Mouse (Mus musculus): ENCODE data around the gene C4b. TPM values are rescaled to one million over a fixed set of nuclear protein-coding genes. Genes with fewer than 3 reads are reported as not detected.
"Not testable (repeated sequence)": the region's sequence is repeated elsewhere in the genome, so short reads cannot be mapped to it uniquely, and the experiment has no call there.

Gene C4b
- total RNA-seq, 1 experiment from 2014 or later = 0.23 TPM

DNA sequence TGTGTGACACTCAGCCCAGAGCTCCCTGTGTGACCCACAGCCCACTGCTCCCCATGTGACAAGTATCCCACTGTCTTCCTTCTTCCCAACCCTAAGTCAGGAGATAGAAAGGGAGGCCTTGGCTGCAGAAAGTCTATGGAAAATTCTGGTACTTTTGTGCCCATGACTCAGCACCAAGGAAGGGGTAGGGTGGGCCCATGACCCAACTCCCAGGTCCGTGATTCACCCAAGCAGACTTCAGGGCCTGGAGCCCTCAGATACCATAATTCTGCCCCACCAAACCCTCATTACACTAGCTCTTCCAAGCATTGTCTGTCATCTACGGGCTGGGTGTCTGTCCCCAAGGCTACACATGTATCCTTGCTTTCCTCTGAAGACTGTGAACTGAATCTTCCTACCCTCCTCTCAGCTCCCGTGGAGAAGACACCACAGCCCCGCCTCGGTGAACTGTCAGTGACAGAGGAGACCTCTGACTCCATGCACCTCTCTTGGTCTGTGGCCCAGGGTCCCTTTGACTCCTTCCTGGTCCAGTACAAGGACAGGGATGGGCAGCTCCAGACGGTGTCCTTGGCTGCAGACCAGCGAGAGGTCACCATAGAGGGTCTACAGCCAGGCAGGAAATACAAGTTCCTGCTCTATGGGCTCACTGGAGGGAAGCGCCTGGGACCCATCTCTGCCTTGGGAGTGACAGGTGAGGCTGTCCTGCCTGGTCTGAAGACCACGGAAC lies 29.3 kb downstream of the C4b start:
- ATAC-seq (ENCODE audit: extremely low read depth, insufficient number of reproducible peaks, low FRiP score, poor library complexity, severe bottlenecking) = not testable (repeated sequence)

DNA sequence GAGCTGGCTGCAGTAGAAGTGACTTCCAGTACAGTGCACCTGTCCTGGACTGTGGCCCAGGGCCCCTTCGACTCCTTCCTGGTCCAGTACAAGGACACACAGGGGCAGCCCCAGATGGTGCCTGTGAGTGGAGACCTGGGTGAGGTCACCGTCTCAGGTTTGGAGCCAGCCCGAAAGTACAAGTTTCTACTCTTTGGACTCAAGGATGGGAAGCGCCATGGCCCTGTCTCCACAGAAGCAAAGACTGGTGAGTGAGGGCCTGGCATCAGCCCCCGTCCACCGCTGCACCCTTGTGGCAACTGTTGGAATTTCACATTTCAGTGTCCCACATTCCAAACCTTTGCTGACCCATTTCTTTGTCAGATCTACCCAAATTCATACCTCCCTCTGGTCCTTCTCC lies 30.7 kb downstream of the C4b start:
- no peak for ATAC-seq (ENCODE audit: extremely low read depth, insufficient number of reproducible peaks, low FRiP score, poor library complexity, severe bottlenecking)

DNA sequence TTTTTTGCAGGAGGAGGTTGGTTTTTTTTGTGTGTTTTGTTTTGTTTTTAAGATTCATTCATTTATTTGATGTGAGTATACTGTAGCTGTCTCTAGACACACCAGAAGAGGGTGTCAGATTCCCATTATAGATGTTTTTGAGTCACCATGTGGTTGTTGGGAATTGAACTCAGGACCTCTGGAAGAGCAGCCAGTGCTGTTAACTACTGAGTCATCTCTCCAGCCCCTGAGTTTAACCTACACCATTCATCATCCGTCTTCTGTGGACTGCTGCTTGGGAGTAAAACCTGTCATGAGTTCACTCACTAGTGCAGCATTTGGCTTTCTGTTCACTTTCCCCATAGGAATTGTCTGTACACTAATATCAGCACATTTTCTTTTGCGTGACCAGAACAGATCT lies 37.2 kb downstream of the C4b start:
- not testable (repeated sequence) for ATAC-seq (ENCODE audit: extremely low read depth, insufficient number of reproducible peaks, low FRiP score, poor library complexity, severe bottlenecking)

DNA sequence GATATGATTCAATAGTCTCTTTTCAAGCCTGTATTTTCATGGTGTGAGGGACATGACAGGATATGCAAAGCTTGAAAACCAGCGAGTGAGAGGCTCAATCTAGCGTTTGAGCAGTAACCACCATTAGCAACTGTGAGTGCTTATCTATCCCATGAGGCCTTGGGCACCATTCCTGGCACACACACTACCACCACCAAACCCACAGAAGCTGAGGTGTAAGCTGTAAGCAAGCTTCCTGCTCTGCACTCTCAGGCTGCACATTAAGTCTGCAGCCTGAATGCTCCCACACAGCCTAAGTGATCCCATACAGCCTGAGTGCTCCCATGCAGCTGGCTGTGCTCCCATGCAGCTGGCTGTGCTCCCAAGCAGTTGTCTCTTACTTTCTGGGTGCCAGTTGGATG lies 43.0 kb downstream of the C4b start:
- no peak for ATAC-seq (ENCODE audit: extremely low read depth, insufficient number of reproducible peaks, low FRiP score, poor library complexity, severe bottlenecking)

DNA sequence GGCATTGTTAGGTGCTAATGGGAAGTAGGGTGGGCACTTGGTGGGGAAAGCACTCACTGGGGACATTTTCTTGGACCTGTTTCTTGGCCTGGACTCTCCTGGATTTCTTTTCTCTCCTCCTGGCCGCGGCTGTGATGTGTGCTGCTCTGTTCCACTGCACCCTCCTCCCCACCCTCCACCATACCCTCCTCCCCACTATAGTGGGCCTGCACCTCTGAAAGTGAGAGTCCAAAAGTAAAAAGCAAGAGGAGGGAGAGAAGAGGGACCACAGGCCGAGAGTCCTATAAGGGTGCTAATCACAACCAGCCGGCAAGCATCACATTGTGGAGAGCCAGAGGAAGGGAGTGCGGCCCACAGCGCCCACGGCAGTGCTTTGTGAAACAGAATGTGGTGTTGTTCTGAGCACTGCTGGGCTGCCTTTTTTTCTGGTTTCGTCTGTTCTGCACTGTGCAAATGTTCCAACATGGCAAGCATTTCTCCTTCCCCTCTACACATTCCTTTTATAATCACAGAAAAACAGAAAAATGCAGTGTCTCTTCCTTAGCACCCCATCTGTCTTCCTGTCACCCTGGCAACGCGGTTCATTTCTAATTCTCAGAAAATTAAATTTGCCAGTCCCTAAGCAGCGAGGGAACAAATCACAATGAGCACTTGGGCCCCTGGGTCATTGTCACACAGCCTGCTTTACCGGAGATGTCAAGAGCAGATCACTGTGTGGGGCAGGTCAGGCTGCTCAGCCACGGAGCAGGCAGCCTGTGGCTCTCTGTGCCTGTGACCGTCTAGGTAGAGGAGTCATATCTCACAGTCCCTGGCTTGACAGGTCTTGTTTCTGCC lies 43.9 kb downstream of the C4b start:
- no peak for ATAC-seq (ENCODE audit: extremely low read depth, insufficient number of reproducible peaks, low FRiP score, poor library complexity, severe bottlenecking)

DNA sequence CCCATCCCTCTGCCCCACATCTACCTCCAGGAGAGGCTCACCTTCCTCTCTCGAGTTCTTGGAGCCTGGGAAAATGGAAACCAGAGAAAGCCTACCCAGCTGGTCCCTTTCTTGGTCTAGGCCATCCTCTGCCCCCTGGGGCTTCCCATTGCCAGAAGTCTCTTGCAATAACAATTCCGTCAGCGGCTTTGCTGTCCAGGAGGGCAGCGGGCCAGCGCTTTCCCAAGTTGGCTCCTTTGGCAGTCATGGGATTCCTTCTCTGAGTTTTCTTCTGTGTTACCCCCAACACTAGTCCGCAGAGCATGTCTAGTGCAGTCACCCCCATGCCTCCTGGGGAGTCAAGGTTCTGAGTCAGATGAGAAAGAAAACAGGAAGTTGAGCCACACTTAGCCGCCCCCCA lies 50.8 kb downstream of the C4b start:
- no peak for ATAC-seq (ENCODE audit: extremely low read depth, insufficient number of reproducible peaks, low FRiP score, poor library complexity, severe bottlenecking)

DNA sequence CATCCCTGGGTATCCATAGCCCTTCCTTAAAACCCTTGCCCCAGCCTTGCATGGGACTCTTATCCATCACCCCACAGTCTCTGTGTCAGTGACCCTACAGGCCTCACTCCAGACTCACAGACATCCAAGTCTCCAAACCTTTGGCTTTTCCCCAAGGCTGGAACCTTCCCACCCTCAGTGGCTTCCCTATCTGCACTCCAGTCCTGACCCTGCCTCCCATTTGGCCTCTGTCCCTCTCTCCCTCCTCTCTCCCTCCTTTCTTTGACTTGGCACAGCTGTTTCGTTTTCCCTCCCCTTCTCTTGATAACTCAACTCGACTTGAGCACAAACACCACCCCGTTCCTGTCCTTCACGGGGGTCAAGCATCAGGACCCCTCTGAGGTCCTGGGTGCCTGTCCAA lies 53.2 kb downstream of the C4b start:
- ATAC-seq (ENCODE audit: extremely low read depth, insufficient number of reproducible peaks, low FRiP score, poor library complexity, severe bottlenecking) = no peak

DNA sequence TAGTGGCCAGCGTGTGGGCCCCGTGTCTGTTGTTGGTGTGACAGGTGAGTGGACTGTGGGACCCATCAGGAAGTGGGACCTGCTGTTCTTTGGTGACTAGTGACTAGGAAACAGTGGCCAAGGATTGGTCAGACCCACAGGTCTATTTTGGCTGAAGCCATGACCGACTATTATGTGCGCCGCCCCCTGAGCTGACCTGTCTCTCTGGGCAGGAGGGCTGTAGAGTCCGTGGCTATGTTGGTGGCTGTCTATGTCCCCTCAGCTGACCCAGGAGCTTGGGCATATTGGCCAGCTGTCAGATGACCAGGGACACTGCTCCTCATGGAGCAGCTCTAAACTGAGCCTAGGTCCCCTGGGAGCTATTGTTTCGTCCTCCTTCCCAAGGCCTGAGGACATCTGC lies 54.8 kb downstream of the C4b start:
- ATAC-seq (ENCODE audit: extremely low read depth, insufficient number of reproducible peaks, low FRiP score, poor library complexity, severe bottlenecking) = no peak

DNA sequence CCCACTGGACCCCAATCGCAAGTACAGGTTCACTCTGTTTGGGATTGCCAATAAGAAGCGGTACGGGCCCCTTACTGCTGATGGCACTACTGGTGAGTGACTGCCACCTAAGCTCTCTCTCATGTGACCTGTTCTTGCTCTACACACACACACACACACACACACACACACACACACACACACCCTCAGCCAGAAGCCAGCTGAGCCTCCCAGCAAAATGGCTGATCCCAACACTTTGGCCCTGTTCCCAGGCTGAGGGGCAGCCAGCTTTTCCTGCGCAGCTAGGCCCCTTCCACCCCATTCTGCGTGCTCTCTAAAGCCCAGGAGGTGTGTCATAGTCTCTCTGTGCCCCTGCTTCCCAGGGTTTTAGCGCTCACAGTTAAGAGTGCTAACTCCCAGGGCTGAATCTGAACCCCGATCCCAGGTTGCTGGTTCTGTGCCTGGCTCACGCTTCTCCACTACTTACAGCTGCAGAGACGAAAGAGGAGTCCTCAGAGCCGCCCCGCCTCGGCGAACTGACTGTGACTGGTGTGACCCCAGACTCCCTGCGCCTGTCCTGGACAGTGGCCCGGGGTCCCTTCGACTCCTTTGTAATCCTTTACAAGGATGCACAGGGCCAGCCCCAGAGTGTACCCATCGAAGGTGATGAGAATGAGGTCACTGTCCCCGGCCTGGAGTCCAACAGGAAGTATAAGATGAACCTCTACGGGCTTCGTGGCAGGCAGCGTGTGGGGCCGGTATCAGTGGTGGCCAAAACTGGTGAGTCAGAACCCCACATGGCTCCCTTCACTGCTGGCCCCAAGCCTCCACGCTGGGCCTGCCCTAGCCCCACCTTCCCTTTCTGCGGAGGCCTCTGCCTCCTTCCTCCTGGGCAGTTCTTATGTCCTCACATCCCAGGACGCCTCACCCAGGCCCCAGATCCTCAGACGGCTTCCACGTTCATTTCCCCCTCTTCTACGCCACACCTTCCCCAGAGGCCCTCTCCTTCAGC lies 58.3 kb downstream of the C4b start:
- ATAC-seq (ENCODE audit: extremely low read depth, insufficient number of reproducible peaks, low FRiP score, poor library complexity, severe bottlenecking) = no peak

DNA sequence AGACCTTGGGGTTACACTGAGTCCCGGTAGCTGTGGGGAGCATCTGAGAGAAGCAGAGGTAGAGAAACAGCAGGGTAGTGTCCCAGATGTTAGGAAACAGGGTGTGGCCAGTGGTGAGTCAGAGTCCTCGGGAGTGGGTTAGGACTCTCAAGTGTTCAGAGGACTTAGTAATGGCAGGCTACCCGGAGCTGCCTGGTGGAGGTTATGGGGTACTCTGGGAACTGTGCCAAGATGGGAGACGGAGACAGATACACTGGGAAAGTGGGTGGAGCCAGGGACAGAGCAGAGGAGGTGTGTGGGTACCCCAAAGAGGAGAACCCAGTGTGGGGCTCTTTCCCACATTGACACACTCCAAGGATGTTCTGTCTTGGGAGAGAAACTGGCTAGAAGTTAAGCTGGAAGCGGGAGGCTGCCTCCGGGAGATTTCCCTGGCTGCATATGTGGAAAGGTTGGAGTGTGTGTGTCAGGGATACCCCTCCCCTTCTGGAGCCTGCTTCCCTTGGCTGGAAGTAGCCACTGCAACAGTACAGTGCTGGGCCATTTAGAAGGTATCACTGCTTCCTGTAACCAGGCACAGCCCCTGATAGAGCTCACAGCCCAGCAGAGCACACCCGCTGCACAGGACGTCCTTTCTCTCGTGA lies 59.3 kb downstream of the C4b start:
- no peak for ATAC-seq (ENCODE audit: extremely low read depth, insufficient number of reproducible peaks, low FRiP score, poor library complexity, severe bottlenecking)

DNA sequence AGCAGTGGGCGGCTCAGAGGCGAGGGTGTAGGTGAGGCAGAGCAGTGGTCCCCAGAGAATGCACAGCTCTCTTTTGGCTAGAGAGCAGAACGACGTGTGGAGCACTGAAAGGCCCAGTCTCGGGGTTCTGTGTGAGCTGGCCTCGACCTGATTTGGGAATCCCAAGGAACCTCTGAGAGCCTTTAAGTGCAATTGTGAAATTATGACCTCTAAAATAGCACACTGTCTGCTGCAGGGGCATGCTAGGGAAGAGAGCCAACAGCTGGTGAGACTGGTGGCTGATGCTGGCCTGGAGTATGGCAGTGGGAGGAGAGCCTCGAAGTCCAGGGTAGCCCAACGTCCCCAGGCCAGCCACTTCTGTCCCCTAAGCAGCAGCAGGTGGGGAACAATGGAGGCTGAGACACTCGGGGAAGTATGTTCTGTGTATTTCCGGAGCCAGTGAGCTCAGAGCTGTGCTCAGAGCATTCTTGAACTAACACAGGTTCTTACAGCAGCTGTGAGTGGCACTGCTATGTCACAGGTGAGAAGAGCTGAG lies 59.9 kb downstream of the C4b start:
- ATAC-seq (ENCODE audit: extremely low read depth, insufficient number of reproducible peaks, low FRiP score, poor library complexity, severe bottlenecking) = no peak

DNA sequence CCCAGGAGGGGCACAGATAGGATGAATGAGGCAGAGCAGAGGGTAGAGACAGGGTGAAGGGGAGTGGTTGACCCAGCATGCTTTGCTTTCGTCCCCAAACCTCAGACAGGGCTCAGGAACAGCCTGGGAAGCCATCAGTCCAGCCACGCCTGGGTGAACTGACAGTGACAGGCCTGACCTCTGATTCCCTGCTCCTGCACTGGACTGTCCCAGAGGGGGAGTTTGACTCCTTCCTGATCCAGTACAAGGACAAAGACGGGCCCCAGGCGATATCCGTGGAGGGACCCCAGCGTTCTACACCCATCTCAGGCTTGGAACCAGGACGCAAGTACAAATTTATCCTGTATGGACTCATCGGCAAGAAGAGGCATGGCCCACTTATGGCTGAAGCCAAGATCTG lies 60.5 kb downstream of the C4b start:
- ATAC-seq (ENCODE audit: extremely low read depth, insufficient number of reproducible peaks, low FRiP score, poor library complexity, severe bottlenecking) = no peak

DNA sequence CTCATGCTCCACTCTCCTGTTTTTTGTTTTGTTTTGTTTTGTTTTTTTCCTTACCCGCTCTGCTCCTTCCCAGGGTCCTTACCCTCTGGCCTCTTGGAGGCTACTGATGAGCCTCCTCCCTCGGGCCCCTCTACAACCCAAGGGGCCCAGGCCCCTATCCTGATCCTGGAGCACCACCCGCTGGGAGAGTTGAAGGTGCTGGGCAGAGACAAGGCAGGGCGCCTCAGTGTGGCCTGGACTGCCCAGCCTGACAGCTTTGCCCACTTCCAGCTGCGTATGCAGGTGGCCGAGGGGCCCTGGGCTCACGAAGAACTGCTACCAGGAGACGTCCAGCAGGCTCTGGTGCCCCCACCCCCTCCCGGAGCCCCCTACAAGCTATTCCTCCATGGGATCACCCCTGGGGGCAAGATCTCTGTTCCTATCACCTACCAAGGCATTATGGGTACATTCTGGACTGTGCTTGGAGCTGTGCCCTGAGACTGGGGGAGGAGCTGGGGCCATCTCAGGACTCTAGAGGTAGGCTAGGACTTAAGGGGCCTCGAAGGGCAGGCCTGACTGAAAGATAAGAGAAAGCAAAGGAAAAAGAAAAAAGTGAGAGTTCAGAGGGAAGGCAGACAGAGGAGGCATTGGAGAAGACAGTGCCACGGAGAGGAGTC lies 61.7 kb downstream of the C4b start:
- no peak for ATAC-seq (ENCODE audit: extremely low read depth, insufficient number of reproducible peaks, low FRiP score, poor library complexity, severe bottlenecking)

DNA sequence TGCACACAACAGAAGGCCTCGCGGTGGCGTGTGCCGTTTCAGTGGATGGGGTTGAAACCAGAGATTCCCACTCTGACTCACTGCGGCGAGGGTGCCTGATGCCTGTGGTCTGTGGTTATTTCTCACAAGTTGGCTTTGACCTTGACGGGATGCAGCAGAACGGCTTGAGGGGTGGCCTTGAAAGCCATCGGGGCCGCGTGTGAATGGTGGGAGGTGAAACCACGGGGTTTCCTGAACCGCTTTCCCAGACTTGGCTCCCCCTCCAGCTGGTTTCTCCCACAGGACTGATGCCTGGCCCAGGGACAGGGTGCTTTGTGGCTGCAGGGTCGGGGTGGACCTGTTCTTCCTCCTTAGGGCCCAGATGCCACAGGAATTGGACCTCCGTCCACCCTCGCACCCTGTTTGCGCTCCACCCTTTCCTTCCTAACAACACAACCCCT lies 62.5 kb downstream of the C4b start:
- ATAC-seq (ENCODE audit: extremely low read depth, insufficient number of reproducible peaks, low FRiP score, poor library complexity, severe bottlenecking) = no peak

DNA sequence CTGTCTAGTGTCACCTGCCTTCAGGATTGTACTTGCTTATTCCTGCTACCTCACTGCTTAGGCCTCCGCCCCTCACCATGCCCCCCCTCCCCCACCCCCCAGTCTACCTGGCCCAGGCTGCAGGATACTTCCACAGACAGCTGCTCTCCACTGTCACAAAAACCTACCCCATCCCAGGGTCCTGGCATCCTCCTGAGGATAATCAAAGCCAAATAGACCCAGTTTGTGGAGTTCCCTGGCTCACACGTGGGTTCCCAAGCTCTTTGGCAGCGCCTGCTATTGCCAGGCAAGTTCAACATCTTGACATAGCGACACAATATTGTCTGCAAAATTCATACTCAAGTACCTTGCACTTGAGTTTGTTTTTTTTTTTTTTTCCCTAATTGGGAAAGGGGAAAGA lies 63.1 kb downstream of the C4b start:
- ATAC-seq (ENCODE audit: extremely low read depth, insufficient number of reproducible peaks, low FRiP score, poor library complexity, severe bottlenecking) = no peak

DNA sequence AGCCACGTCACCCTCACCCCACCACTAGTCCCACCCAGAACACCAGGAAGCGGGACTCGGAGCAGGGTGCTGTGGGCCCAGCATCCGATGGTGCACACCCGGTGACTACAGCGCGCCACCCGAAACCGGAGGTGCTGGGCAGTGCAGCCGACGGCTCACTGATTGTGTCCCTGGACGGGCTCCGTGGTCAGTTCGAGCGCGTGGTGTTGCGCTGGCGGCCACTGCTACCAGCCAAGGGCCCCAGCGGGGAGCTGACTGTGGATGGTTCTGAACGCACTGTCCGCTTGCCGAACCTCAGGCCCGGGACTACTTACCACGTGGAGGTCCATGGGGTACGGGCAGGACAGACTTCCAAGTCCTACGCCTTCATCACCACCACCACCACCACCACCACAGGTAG lies 63.5 kb downstream of the C4b start:
- no peak for ATAC-seq (ENCODE audit: extremely low read depth, insufficient number of reproducible peaks, low FRiP score, poor library complexity, severe bottlenecking)

Data from neutrophil, adult 5-6 weeks (primary cell).